Mouse (Mus musculus) cerebellum, postnatal 36 days (tissue): ENCODE data around the gene Plcb3.
A peak's percentile ranks its signal among the peaks of the same experiment; 100 is the strongest.

Experiments used
- DNase-seq, 2 experiments: peaks; one replicate each; pipeline ENCODE4 v3.0.0; 2021 to 2022; ENCODE audit warnings: mixed read lengths in 2 of 2

Gene Plcb3

GRCm38 (mm10) chr19:6939106-6940002, 36.9 kb downstream of the Plcb3 start:
- DNase-seq, result no peak

GRCm38 (mm10) chr19:6937541-6938465, 38.5 kb downstream of the Plcb3 start:
- peak; percentile 59 to 66 for DNase-seq

- DNase-seq, result no peak
Measured at GRCm38 (mm10) chr19:6936299-6936698, 40.0 kb downstream of the Plcb3 start.

DNA sequence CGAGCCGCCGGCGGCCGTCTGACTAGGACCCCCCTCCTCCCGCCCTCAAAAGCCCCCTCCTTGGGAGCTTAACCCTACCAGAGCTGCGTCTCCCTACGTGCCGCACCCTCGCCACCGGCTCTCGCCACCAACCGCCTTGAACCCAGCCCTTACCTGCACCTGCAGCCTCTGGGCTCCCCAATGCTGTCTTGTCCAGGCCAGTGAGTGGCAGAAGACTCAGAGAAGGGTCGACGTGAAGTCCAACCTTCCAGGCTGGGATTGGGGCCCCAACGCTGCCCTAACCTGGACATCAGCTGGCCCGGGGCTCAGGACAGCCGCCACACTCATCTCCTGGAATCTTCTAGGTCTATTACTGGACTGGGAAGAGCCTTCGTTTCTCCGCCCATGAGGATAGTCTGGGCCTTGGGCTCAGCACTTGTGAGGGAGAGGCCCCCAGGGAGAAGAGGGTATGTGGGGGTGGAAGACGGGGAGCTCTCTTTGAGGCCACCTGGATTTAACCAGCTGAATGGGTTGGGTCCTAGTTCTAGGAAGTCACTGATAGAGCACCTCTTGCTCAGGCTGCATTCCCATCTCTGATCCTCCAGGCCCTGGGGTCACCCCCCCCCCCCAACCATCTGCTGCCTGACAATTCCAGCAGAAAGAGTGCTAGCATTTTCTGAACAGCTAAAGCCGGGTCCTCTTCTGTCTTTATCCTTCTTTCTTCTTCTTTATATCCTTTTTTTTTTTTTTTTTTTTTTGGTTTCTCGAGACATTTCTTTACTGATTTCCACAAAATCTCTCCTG, 41.9 kb downstream of the Plcb3 start, which contains the start of gene Kcnk4:
TSS of gene Kcnk4 (minus strand) at position 321 of the 783 bp plus-strand sequence.
- DNase-seq, result no peak

DNA sequence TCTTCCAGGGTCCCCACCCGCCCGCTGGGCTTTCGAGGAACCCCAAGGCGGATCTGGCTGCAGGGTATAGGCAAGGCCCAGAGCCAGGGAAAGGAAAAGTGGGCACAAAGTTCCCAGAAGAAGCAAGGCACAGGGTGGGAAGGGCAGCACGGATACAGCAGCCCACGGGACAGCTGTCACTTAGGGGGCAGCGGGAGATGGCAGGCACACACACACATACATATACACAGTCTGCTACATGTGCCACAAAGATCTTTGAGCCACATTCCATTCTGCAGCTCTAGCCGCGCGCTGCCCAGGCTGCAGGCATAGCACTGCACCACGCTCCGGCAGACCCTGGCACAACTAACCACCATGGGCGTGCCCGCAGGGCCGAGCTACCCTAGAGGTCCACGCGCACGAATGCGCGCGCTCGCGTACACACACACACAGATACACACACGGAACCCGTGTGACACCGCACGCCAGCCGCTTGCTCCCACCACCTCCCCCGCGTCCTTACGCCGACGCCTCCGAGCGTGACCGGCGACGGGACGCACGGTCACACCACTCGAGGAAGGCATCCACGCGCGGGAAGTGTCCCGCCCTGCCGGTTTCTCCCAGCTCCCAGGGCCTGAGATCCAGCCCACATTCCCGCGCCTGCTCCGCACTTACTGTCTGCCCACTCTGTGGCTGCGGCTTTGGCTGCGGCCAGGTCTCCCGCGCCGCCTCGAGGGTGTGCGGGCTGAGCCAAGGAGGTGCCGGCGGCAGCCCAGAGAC, 42.7 kb downstream of the Plcb3 start:
- peak; percentile 65 to 71 for DNase-seq

GRCm38 (mm10) chr19:6933102-6933435, 43.2 kb downstream of the Plcb3 start:
- no peak for DNase-seq

- DNase-seq, result no peak
Measured at GRCm38 (mm10) chr19:6932018-6932417, 44.3 kb downstream of the Plcb3 start.

- DNase-seq, result peak in 1 of 2 experiments; percentile 20
Measured at GRCm38 (mm10) chr19:6931002-6931401, 45.3 kb downstream of the Plcb3 start.

GRCm38 (mm10) chr19:6928080-6928479, 48.2 kb downstream of the Plcb3 start:
- no peak for DNase-seq

DNA sequence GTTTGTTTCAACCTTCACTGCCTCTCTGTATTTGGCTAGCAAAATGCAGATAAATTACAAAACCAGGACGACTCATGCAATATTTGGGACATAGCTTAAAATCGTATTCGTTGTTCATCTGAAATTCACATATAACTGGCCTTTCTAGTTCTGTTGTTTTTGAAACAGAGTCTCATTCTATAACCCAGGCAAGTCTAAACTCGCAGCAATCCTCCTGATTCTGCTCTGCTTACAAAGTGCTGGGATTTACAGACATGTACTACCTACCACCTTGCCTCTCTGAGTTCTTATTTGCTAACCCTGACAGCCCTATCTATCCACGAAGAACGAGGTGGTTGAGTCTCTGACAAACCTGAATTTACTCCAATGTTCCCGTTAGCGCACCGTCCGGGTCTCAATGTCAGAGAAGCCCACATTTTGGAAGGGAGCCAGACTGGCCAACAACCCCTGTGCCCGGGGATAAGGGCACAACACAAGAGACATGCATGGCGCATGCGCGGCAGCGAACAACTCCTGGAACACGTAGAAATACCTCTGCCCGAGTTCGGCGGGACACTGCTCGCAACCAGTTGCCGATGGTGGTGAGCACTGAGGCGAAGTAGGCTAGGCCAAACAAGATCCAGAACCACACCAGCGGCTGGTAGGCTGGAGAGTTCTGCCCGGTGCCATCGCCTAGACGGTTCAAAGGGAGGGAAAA, 49.6 kb downstream of the Plcb3 start:
- no peak for DNase-seq

DNA sequence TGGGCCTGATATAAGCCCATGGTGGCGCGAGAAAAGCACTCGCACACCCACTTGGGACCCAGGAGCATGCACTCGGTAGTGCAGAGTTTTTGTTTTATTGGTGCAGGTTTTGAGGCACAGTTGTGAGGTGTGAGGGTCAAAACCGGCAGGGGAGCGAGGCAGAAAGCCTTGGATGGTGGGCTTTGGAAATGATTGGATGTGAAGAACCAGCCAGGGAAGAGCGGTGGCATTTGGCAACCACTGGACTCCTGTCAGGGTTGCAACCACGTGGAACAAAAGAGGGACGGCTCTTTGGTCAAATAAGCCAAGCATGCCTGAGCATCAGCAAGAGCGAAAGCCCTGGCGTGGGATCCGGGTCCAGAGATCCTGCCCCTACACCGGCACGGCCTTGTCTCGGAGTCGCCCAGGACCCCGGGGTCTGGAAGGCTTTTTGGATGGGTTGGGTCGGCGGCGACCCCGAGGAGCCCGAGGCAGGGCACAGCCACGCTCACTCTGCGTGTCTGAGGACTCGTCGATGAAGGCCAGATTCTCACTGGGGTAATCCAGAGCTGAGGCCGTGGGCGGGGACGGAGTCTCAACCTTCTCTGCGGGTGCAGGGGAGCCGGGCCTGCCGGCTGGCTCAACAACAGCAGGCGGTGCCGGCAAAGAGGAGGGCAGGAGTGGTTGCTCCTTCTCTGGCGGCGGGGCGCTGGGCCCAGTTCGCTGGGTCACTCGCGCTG, 50.5 kb downstream of the Plcb3 start:
- DNase-seq, result no peak

GRCm38 (mm10) chr19:6925307-6925573, 51.0 kb downstream of the Plcb3 start, which contains the start of gene Catsperz:
Catsperz (minus strand) TSS chr19:6925380.
- DNase-seq, result no peak

DNA sequence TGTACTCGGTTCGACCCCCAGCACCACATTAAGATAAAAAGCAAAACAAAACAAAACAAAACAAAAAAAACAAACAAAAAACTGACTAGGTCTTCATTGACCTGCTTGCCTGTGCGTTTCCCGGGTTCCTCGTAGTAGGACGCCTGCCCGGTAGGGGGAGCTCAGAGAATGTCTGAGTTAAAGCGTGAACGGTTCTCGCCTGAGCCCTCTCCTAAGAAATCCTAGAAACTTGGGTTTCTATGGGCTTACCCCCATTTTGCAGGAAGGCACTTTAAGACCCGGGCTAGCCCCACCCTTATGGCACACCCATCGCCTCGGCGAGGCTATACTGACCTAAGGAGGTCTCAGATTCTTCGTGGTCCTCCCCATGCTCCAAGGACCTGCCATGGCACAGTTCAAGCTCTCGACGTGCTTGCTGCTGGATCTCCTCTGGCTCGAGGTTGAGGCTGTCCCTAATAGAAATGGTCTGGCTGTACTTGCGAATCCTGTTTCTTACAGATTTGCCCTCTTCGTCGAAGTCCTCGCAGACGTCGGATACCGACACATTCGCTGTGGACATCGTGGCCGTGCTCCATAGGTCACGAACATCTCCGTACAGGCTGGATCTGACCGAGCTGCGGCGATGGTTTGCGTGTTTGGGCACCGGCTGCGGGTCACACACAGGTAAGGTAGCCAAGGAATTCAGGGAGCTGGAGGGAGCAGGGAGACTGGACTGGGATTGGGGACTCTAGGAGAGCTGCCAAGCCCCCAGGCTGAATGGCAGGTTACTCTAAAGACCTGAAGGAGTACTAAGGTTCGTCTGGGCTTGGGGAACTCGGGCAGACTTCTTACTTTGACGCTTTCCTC, 51.6 kb downstream of the Plcb3 start:
- DNase-seq, result peak; percentile 93

DNA sequence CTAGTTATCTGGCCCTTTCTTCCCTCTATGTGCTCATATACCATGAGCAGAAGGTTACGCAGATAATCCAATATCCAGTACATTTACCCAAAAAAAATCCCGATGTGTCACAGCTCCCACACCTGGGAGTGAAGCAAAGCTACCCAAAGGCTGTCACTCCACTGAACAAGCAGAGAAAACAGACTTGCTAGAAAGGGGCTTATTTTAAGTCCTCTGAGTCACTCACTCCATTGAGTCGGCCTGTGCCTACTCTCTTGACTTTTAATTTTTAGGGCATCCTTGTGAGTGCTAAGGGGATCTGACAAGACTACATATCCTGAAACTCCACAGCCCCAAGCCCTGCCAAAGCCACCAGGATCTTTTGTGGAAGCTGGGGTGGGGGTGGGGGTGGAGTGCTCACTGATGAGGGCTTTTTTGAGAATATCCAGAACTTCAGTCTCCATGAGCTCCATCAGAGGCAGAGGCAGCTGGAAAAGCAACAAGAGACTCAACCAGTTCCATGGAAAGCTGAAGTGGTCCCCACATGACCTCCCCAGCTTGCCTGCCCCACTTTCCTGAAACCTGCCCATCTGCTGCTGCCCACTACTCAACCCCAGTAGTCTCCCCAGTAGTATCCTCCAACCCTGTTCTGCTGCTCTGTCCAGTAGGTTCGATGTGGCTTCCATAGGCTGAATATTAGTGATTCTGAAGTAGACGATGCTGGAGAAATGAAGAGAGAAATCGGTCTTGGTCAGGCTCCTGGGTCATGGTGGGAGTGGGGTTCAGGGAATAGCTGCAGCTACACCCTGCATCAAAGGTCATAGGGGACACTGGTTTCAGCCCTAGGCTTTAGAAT, 53.2 kb downstream of the Plcb3 start:
- no peak for DNase-seq

GRCm38 (mm10) chr19:6921647-6922567, 54.4 kb downstream of the Plcb3 start, which contains the start of gene Esrra:
Esrra (minus strand) TSS chr19:6921813.
- peak; percentile 99 to 100 for DNase-seq

GRCm38 (mm10) chr19:6920741-6921636, 55.3 kb downstream of the Plcb3 start:
- DNase-seq, result peak in 1 of 2 experiments; percentile 56
